Mouse (Mus musculus) lung, adult 2 months (tissue): ENCODE data around the gene Pcmt1.

Experiments
- CTCF ChIP-seq: fragments of 200-500 bp; IDR thresholded peaks from 2 replicates; pipeline ENCODE4 v1.5.1; 2011; ENCODE audit warnings: mild to moderate bottlenecking, low read length, control low read depth; ENCODE audit not compliant: insufficient read depth
- POLR2A ChIP-seq: fragments of 200-500 bp; IDR thresholded peaks from 2 replicates; pipeline ENCODE4 v1.6.1; 2011; ENCODE audit warnings: low read depth, mild to moderate bottlenecking, control low read depth, low read length, borderline replicate concordance; ENCODE audit errors: extremely low read depth

- TF ChIP-seq POLR2A (no peak), CTCF (no peak)
These were observed 14.3 kb upstream of the Pcmt1 start for GRCm38 (mm10) chr10:7695286-7695685.
